Mouse (Mus musculus): ENCODE data around the gene Syne2.
A peak's percentile ranks its signal among the peaks of the same experiment; 100 is the strongest.

Gene Syne2

GRCm38 (mm10) chr12:75952011-75952410 is 134.1 kb downstream of the Syne2 start:
- TF ChIP-seq POU5F1 (IDR thresholded peaks at IDR 0.05; ENCODE audit: borderline replicate concordance, low read length), result no peak
- peak; percentile 53 for TF ChIP-seq CTCF (conservative IDR thresholded peaks at IDR 0.05; ENCODE audit: low read length)
- no peak for TF ChIP-seq NANOG (IDR thresholded peaks at IDR 0.05; ENCODE audit: borderline replicate concordance, low read length)
- no peaks in the 10 kb centered on the region for H3K4me1 ChIP-seq (replicated peaks; ENCODE audit: low read depth, low read length)
- H3K4me3 ChIP-seq (replicated peaks; ENCODE audit: low read length), result no peak overlapping the region
- no peaks in the 10 kb centered on the region for H3K27me3 ChIP-seq (ENCODE audit: insufficient read depth, low read length)
- no peaks in the 10 kb centered on the region for H3K36me3 ChIP-seq (ENCODE audit: insufficient read depth, low read length)
- no peaks in the 10 kb centered on the region for H3K9me3 ChIP-seq (ENCODE audit: low read length)

DNA sequence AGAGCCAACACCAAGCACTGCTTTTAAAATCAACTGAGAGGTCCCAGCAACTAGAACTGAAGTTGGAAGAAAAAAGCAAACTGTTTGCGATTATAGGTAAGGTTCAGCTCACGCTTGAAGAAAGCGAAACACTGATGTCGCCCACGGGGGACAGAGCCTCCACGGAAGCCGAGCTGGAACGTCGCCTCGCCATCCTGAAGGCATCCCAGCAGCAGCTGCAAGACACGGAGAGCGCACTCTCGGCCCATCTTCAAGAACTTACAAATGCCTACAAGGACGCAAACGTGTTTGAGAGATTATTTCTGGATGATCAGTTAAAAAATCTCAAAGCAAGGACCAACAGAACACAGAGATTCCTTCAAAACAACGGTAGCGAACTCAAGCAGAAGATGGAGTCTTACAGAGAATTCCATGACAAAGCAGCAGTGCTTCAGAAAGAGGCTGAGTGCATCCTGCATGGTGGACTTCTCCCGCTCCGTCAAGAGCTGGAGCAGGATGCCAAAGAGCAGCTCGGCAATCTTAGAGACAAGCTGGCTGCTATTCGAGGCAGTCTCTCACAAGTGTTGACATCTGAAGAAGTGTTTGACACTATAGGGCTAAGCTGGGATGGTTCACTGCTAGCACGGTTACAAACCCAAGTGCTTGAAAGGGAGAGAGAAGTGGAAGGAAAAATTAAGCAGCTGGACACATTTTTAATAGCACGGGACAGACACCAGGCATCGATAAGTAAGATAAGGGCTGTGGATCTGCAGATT is 148.7 kb downstream of the Syne2 start:
- Histone ChIP-seq H3K4me1 (replicated peaks; ENCODE audit: low read depth, low read length) (peaks cover 6% of the 10 kb centered on the region), H3K4me3 (replicated peaks; ENCODE audit: low read length) (no peak overlapping the region)

DNA sequence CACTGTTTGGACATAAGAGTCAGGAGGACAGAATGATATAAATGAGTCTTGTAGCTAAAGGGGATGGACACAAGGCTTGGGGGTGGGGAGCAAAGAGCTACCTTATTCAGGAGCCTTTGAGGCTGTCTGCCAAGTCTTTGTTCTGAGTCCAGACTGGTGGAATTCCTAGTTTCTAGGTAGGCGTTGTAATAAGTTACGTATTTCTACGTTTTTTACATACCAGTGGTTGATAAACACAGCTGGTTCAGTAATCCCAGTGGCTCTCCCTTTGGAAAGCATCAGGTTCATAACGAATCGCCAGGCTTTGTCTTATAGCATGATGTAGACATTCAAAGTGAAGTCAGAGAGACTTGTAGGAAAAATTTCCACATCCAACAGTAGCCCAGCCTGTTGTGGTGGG is 161.1 kb downstream of the Syne2 start:
- H3K4me3 ChIP-seq (replicated peaks; ENCODE audit: low read length), result no peak overlapping the region
- H3K9me3 ChIP-seq (ENCODE audit: low read length), result peaks cover 8% of the 10 kb centered on the region; the same call in 1 of the 2 replicates
- peaks cover 26% of the 10 kb centered on the region for H3K4me1 ChIP-seq (replicated peaks; ENCODE audit: low read depth, low read length)
- no peaks in the 10 kb centered on the region for H3K36me3 ChIP-seq (ENCODE audit: insufficient read depth, low read length)
- TF ChIP-seq NANOG (IDR thresholded peaks at IDR 0.05; ENCODE audit: borderline replicate concordance, low read length) (no peak), POU5F1 (IDR thresholded peaks at IDR 0.05; ENCODE audit: borderline replicate concordance, low read length) (no peak), CTCF (conservative IDR thresholded peaks at IDR 0.05; ENCODE audit: low read length) (no peak)
- H3K27me3 ChIP-seq (ENCODE audit: insufficient read depth, low read length), result peaks cover 20% of the 10 kb centered on the region

More for the DNA sequence above, 148.7 kb downstream of the Syne2 start:
- Histone ChIP-seq H3K27me3 (ENCODE audit: insufficient read depth, low read length) (peaks cover 11% of the 10 kb centered on the region), H3K36me3 (ENCODE audit: insufficient read depth, low read length) (no peaks in the 10 kb centered on the region), H3K9me3 (ENCODE audit: low read length) (no peaks in the 10 kb centered on the region)
- TF ChIP-seq NANOG (IDR thresholded peaks at IDR 0.05; ENCODE audit: borderline replicate concordance, low read length), result no peak
- TF ChIP-seq POU5F1 (IDR thresholded peaks at IDR 0.05; ENCODE audit: borderline replicate concordance, low read length), result no peak
- TF ChIP-seq CTCF (conservative IDR thresholded peaks at IDR 0.05; ENCODE audit: low read length), result no peak

GRCm38 (mm10) chr12:75983336-75983735 is 165.4 kb downstream of the Syne2 start:
- no peaks in the 10 kb centered on the region for H3K36me3 ChIP-seq (ENCODE audit: insufficient read depth, low read length)
- H3K27me3 ChIP-seq (ENCODE audit: insufficient read depth, low read length), result peaks cover 17% of the 10 kb centered on the region
- H3K9me3 ChIP-seq (ENCODE audit: low read length), result no peaks in the 10 kb centered on the region
- no peak overlapping the region for H3K4me3 ChIP-seq (replicated peaks; ENCODE audit: low read length)
- H3K4me1 ChIP-seq (replicated peaks; ENCODE audit: low read depth, low read length), result peaks cover 26% of the 10 kb centered on the region
- TF ChIP-seq CTCF (conservative IDR thresholded peaks at IDR 0.05; ENCODE audit: low read length) (no peak), NANOG (IDR thresholded peaks at IDR 0.05; ENCODE audit: borderline replicate concordance, low read length) (no peak), POU5F1 (IDR thresholded peaks at IDR 0.05; ENCODE audit: borderline replicate concordance, low read length) (no peak)

DNA sequence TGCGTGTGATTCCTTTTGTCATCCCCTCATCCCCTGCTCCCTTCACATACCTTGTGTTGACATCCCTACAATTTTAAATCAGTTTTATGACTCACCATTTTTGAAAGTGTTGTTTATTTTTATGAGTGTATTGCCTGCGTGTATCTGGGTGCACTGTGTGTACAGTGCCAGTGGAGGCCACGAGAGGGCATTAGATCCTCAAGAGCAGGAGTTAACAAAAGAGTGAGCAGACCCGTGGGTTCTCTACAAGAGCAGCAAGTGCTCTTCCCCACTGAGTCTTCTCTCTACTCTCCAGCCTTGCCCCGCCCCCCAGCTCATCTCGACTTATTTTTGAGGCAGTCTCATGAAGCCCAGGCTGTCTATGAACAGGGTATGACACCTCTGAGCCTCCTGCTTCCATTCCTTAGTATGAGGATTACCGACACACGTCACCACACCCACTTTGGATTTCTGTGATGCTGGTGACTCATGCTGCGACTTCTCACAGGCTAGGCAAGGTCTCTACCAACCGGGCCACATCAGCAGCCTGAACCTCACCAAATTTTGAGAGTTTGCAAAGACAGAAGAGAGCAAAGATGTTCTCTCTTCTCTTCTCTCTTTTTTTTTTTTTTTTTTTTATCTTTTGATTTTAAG is 174.4 kb downstream of the Syne2 start:
- Histone ChIP-seq H3K4me3 (replicated peaks; ENCODE audit: low read length) (no peak overlapping the region), H3K27me3 (ENCODE audit: insufficient read depth, low read length) (no peaks in the 10 kb centered on the region), H3K36me3 (ENCODE audit: insufficient read depth, low read length) (no peaks in the 10 kb centered on the region), H3K9me3 (ENCODE audit: low read length) (no peaks in the 10 kb centered on the region), H3K4me1 (replicated peaks; ENCODE audit: low read depth, low read length) (no peaks in the 10 kb centered on the region)
- TF ChIP-seq CTCF (conservative IDR thresholded peaks at IDR 0.05; ENCODE audit: low read length), result peak; percentile 36
- no peak for TF ChIP-seq NANOG (IDR thresholded peaks at IDR 0.05; ENCODE audit: borderline replicate concordance, low read length)
- TF ChIP-seq POU5F1 (IDR thresholded peaks at IDR 0.05; ENCODE audit: borderline replicate concordance, low read length), result no peak

DNA sequence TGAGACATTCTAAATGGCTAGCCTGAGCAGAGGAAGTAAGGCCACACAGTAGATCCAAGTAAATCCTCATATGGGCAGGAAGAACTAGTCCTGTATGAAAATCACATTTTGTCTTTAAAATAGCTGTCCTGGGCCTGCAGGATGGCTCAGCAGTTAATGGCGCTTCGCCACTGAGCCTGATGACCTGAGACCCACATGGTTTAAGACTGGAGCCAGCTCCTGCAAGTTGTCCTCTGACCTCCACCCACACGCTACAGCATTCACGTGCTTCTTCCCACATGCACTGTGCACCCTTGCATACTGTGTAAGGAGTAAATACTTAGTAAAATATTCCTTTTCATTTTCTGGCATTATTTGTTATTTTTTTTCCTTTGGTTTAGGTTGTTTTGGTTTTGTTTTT is 175.0 kb downstream of the Syne2 start:
- no peaks in the 10 kb centered on the region for H3K36me3 ChIP-seq (ENCODE audit: insufficient read depth, low read length)
- H3K4me1 ChIP-seq (replicated peaks; ENCODE audit: low read depth, low read length), result no peaks in the 10 kb centered on the region
- TF ChIP-seq POU5F1 (IDR thresholded peaks at IDR 0.05; ENCODE audit: borderline replicate concordance, low read length), result no peak
- TF ChIP-seq CTCF (conservative IDR thresholded peaks at IDR 0.05; ENCODE audit: low read length), result no peak
- TF ChIP-seq NANOG (IDR thresholded peaks at IDR 0.05; ENCODE audit: borderline replicate concordance, low read length), result no peak
- H3K4me3 ChIP-seq (replicated peaks; ENCODE audit: low read length), result no peak overlapping the region
- H3K27me3 ChIP-seq (ENCODE audit: insufficient read depth, low read length), result no peaks in the 10 kb centered on the region
- H3K9me3 ChIP-seq (ENCODE audit: low read length), result no peaks in the 10 kb centered on the region

DNA sequence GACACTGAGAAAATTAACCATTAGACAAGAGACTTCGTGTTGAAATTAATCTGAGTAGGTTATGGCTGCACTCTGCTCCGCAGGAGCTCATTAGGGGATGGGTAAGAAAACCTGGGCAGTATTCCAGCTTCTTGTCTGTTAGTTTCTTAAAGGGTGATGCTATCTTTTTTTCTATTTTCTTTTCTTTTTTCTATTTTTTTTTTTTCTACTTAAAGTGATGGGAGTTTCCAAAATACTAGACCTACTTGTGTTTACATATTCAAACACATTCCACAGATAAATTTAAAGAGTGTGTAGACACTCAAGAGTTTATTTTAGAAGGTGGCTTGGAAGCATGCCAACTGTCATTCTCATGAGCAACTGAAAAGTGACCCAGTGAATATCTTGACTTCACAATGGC is 177.2 kb downstream of the Syne2 start:
- H3K27me3 ChIP-seq (ENCODE audit: insufficient read depth, low read length), result 0 out of 2 replicates have a peak, but pooled peaks cover 2% of the 10 kb centered on the region
- H3K4me3 ChIP-seq (replicated peaks; ENCODE audit: low read length), result no peak overlapping the region
- no peaks in the 10 kb centered on the region for H3K36me3 ChIP-seq (ENCODE audit: insufficient read depth, low read length)
- no peaks in the 10 kb centered on the region for H3K9me3 ChIP-seq (ENCODE audit: low read length)
- no peaks in the 10 kb centered on the region for H3K4me1 ChIP-seq (replicated peaks; ENCODE audit: low read depth, low read length)
- TF ChIP-seq CTCF (conservative IDR thresholded peaks at IDR 0.05; ENCODE audit: low read length) (no peak), NANOG (IDR thresholded peaks at IDR 0.05; ENCODE audit: borderline replicate concordance, low read length) (no peak)

DNA sequence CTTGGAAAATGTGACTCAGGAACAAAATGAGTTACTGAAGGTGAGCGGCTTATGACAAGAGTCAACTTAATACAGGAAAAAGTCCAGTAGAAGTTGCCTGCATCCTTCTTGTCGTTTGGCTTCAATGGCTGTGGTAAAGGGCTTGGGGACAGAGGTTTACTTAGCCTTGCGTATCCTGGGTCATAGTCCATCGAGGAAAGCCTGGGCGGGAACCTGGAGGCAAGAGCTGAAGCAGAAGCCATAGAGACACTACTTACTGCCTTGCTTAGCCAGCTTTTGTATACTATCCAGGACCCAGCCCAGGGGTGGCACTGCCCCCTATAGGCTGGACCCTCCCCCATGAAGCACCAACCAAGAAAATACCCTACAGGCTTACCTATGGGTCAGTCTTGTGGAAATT is 179.6 kb downstream of the Syne2 start:
- no peak for TF ChIP-seq CTCF (conservative IDR thresholded peaks at IDR 0.05; ENCODE audit: low read length)
- TF ChIP-seq POU5F1 (IDR thresholded peaks at IDR 0.05; ENCODE audit: borderline replicate concordance, low read length), result no peak
- Histone ChIP-seq H3K9me3 (ENCODE audit: low read length) (no peaks in the 10 kb centered on the region), H3K4me1 (replicated peaks; ENCODE audit: low read depth, low read length) (no peaks in the 10 kb centered on the region), H3K4me3 (replicated peaks; ENCODE audit: low read length) (no peak overlapping the region), H3K36me3 (ENCODE audit: insufficient read depth, low read length) (no peaks in the 10 kb centered on the region), H3K27me3 (ENCODE audit: insufficient read depth, low read length) (0 out of 2 replicates have a peak, but pooled peaks cover 2% of the 10 kb centered on the region)

Measured in E14TG2a.4 (cell line).